Mouse (Mus musculus): ENCODE results near the gene Csnk1g1.

GRCm38 (mm10) chr9:66064316-66064715, 155.6 kb downstream of the Csnk1g1 start:
- TF ChIP-seq CTCF (IDR thresholded peaks at IDR 0.05; ENCODE audit: borderline replicate concordance, control insufficient read depth, extremely low read depth, insufficient read depth, low read length, poor library complexity) (no peak), POLR2A (IDR thresholded peaks at IDR 0.05; ENCODE audit: control insufficient read depth, extremely low read depth, insufficient read depth, low read length, poor library complexity) (no peak)
